Mouse (Mus musculus): Measurements from ENCODE around the gene Cacna1c.
A peak's percentile ranks its signal among the peaks of the same experiment; 100 is the strongest.

Gene Cacna1c

GRCm38 (mm10) chr6:118834046-118834445, 362.2 kb downstream of the Cacna1c start:
- no peak for DNase-seq

GRCm38 (mm10) chr6:118833049-118833448, 363.2 kb downstream of the Cacna1c start:
- DNase-seq, result no peak

- DNase-seq, result no peak
Observed at GRCm38 (mm10) chr6:118832616-118833015, 363.6 kb downstream of the Cacna1c start.

GRCm38 (mm10) chr6:118830851-118831250, 365.4 kb downstream of the Cacna1c start:
- no peak for DNase-seq

- no peak for DNase-seq
Observed at GRCm38 (mm10) chr6:118828187-118828586, 368.0 kb downstream of the Cacna1c start.

- no peak for DNase-seq
Observed at GRCm38 (mm10) chr6:118827560-118827959, 368.7 kb downstream of the Cacna1c start.

DNA sequence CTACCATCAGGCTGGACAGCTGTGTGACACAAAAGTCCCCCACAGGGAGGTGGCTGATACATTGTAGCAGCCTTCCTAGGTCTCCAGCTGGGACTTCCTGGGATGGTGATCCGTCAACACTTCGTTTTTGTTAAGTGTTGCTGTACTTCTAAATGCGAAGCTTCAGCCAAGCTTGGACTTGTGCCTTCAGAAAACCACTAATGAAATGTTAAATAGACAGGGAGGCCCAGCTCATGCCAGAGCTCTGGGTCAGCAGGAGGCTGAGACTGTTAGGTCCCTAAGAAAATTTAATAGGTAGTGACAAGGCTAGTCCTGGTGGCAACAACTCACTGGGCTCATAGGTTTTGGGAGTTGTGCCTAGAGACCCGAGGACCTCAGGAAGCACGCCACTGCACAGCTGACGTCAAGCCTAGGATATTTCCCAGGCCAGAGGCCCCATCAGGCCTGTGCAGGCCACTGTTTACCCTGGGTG, 370.8 kb downstream of the Cacna1c start:
- DNase-seq, result no peak

GRCm38 (mm10) chr6:118821536-118821935, 374.7 kb downstream of the Cacna1c start:
- peak; percentile 60 for DNase-seq

- no peak for DNase-seq
Observed at GRCm38 (mm10) chr6:118819657-118820056, 376.6 kb downstream of the Cacna1c start.

- DNase-seq, result no peak
Observed at GRCm38 (mm10) chr6:118817928-118818503, 378.2 kb downstream of the Cacna1c start.

- DNase-seq, result no peak
Observed at GRCm38 (mm10) chr6:118816253-118816652, 380.0 kb downstream of the Cacna1c start.

- DNase-seq, result no peak
Observed at GRCm38 (mm10) chr6:118812556-118812955, 383.7 kb downstream of the Cacna1c start.

DNA sequence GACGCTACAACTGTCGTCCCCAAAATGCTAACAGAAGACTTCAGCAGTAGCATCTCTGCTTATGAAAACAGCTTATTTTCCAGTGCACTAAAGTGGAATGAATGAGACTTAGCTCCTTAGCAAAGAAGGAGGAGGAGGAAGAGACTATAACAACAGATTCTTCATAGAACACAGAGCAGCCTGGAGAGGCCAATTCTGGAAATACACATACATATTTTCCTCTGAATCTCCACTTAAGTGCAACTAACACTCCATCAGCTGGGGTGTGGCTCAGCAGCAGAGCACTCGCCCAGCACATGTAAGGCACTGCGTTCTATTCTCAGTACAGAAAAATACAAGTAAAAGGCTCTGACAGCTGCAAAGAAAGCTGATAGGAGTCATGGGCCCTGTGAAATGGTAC, 384.2 kb downstream of the Cacna1c start:
- DNase-seq, result no peak

- DNase-seq, result peak; percentile 41
Observed at GRCm38 (mm10) chr6:118810834-118811233, 385.4 kb downstream of the Cacna1c start.

- DNase-seq, result no peak
Observed at GRCm38 (mm10) chr6:118805139-118805538, 391.1 kb downstream of the Cacna1c start.

DNA sequence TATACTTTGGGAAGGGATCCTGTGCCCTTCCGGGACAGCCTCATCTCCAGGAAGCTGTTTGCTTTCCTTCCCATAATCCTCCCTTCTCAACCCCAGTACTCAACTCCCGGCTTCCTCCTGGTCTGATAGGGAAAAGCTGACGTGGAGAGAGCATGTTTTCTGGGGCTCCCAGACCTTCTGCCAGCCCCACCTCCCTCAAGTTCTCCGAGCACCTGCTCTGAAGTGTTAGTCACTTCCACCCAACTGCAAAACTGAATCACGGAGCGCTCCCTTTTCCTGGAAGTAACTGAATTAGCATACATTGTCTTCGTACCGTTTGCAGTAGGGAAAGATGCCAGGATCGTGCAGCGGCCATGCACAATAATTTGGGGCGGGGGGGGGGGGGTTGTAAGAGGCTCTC, 393.9 kb downstream of the Cacna1c start:
- DNase-seq, result no peak

GRCm38 (mm10) chr6:118796393-118796792, 399.8 kb downstream of the Cacna1c start:
- DNase-seq, result no peak

- no peak for DNase-seq
Observed at GRCm38 (mm10) chr6:118795716-118796115, 400.5 kb downstream of the Cacna1c start.

DNA sequence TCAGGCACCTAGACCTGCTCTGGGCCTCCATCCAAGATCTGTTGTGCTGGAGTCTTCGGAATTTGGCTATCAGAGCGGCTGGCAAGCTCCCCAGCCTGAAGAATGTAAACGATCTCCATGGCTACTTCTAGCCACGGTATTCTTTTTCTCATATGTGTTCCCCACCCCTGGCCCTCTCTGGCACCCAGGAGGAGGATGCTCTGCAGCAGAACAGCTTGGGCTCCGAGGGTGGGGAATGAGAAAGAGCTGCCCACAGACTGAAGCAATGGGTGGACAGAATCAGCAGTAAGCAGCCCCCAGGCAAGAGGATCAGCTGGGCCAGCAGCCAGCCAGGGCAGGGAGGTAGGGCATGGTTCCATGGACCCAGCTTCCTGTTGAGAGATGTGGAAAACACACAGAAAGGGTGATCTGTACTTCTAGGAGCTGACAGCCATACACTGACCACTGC, 404.3 kb downstream of the Cacna1c start:
- DNase-seq, result peak; percentile 85

- DNase-seq, result no peak
Observed at GRCm38 (mm10) chr6:118787933-118788332, 408.3 kb downstream of the Cacna1c start.

- DNase-seq, result no peak
Observed at GRCm38 (mm10) chr6:118780280-118780679, 415.9 kb downstream of the Cacna1c start.

DNA sequence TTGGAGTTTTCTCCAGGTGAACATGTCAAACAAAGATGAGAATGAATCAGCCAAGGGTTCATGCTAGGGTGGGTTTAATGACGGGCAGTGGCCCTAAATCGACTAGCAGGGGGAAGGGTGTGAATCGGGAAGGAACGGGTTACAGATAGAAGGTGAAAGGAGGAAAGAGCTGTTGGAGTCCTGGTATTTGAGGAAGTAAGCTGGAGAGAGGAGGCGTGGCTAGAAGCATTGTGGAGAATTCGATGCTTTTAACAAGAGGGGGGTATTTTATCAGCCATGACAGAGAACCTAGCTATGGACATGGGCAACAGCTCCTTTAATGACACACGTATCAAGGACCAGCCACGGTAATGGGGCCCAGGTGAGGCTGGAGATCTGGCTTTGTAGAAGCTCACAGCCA, 417.0 kb downstream of the Cacna1c start:
- no peak for DNase-seq

GRCm38 (mm10) chr6:118777457-118777856, 418.8 kb downstream of the Cacna1c start:
- DNase-seq, result no peak

GRCm38 (mm10) chr6:118776459-118776858, 419.8 kb downstream of the Cacna1c start:
- DNase-seq, result no peak

GRCm38 (mm10) chr6:118772581-118772980, 423.6 kb downstream of the Cacna1c start:
- no peak for DNase-seq

Data from cerebellum, adult 11 months (tissue).